Mouse (Mus musculus) left cerebral cortex, postnatal 36 days (tissue): ENCODE results near the gene Chil5. TPM values are rescaled to one million over a fixed set of nuclear protein-coding genes. Genes with fewer than 3 reads are reported as not detected.
"Not testable (repeated sequence)": the region's sequence is repeated elsewhere in the genome, so short reads cannot be mapped to it uniquely, and the experiment has no call there.

ENCODE experiments used
- DNase-seq, 2 experiments: peaks; one replicate each; pipeline ENCODE4 v3.0.0; 2021 to 2022; ENCODE audit warnings: low spot score in 2 of 2, mixed read lengths in 1 of 2
- intact Hi-C: fragments of 180-260 bp; cut with DNase I; formaldehyde crosslinking; loops from one replicate; pipeline ENCODE4 v1.15.1; 2025
- total RNA-seq, 2 experiments: library from RNA; stranded (reverse); gene quantifications; 2 replicates each; pipeline ENCODE4 v1.2.3; 2021

Gene Chil5
- not detected for total RNA-seq

DNA sequence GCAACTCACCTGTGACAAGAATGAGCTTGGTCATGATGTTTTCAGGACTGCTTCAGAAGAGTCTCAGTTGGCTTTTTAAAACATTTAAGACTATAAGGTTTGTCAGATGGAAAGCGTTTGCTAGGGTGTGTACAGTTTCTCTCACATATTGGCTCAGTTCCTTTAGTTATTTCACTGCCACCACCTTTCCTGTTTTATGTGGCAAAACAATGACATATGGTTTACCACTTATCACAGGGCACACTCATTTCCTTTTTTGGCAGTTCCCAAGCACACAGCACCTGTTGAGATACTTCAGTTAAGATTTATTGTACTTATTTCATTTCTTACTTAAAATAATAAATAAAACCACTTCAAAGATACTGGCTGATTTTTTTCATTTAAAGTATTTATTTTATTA lies at the start of gene Chil5:
Gene Chil5 (minus strand): TSS at position 34 of the 400 bp plus-strand sequence.
- intact Hi-C loops: no loop called here
- DNase-seq: no peak

- no peak for DNase-seq
- intact Hi-C loops: no loop called here
Observed at GRCm38 (mm10) chr3:106074824-106075223, 42.2 kb upstream of the Chil5 start.

- DNase-seq: no peak
- intact Hi-C loops: no loop called here
Observed at GRCm38 (mm10) chr3:106070994-106071393, 38.4 kb upstream of the Chil5 start.

GRCm38 (mm10) chr3:106067707-106068106 lies 35.1 kb upstream of the Chil5 start:
- DNase-seq, intact Hi-C loops: not testable (repeated sequence)

DNA sequence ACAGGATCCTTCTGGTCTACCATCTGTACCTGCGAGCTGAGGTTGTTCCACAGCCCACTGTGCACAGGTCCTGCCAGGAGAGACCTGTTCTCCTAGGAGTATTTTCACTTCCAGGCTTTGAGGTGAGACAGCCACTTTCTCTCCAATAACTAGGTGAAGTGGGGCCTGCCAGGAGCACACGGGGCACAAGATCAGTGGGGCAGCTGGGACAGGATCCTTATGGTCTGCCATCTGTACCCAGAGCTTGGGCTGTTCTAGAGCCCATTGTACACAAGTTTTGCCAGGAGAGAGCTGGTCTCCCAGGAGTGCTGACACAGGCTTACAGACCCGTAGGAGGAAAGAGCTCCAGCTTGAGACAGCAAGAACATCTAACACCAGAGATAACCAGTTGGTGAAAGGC lies 25.4 kb upstream of the Chil5 start:
- intact Hi-C loops: no loop called here
- DNase-seq: no peak

GRCm38 (mm10) chr3:106051896-106052295 lies 19.3 kb upstream of the Chil5 start:
- DNase-seq: no peak
- intact Hi-C loops: no loop called here

GRCm38 (mm10) chr3:106040306-106040705 lies 7.7 kb upstream of the Chil5 start:
- no peak for DNase-seq
- intact Hi-C loops: no loop called here

DNA sequence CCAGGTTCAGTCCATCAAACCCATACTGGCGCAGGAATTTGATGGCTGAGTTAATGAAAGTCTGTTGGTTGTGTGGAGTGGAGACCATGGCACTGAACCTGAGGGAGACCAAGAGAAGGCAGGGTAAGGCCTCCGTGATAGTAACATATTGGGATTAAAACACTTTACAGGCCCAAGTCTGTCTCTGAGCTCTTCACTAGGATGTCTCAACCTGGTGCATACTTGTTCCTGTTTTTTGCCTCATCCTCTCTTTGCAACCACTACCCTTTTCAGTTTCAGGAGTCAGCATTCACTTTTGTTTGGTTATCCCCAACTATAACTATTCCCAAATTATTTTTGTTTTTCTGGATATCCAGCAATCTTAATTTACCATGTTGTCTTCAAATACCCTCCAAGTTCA lies 8.5 kb downstream of the Chil5 start:
- intact Hi-C loops: loop anchor here (10.0 kb wide), 1 partner anchor 421 kb away; no protein-coding TSS in a partner anchor
- DNase-seq: no peak

DNA sequence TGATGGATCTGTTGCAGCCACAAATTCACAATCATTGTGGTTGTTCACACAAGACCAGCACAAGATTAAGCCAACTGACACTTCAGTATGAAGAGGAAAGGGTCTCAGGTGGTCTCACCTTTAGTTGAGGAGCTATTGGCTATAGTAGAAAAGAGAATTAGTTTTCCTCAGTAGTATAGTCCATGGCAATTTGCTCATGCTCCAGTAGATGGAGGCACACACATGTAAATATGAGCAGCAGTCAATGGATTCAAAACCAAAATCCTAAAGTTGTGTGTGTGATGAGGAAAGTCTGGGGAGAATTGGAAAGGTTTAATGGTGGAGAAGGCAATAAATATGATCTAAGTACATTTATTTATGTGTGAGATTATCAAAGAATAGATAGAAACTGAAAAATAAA lies 10.8 kb downstream of the Chil5 start:
- DNase-seq: no peak
- intact Hi-C loops: loop anchor here (10.0 kb wide), 1 partner anchor 423 kb away; no protein-coding TSS in a partner anchor

GRCm38 (mm10) chr3:106014546-106014945 lies 18.1 kb downstream of the Chil5 start, which contains the start of gene Pifo:
Pifo (minus strand) TSS chr3:106014646.
- no peak for DNase-seq
- intact Hi-C loops: no loop called here

- DNase-seq, intact Hi-C loops: not testable (repeated sequence)
Observed at GRCm38 (mm10) chr3:106003360-106003759, 29.3 kb downstream of the Chil5 start.

- intact Hi-C loops: no loop called here
- peak; percentile 14 to 18 for DNase-seq
Observed at GRCm38 (mm10) chr3:106001416-106002370, 30.9 kb downstream of the Chil5 start.

GRCm38 (mm10) chr3:106000707-106001375 lies 31.8 kb downstream of the Chil5 start:
- no peak for DNase-seq
- intact Hi-C loops: no loop called here

DNA sequence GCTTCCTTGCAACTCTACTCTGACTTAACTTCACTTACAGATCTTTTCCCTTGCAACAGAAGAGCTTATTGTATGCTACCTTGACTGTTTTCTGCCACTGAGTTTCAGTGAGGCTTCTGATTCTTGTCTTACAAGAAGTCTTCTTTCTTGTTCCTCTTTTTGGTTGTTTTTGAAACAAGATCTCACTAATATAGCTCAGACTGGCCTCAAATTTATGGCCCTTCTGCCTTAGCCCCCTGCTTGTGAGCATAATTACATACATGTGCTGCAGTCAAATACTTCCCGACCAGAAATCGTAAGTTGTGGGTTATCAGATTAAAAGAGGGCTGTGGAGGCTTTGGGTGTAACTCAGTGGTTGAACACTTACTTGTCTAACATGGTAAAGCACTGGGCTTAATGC lies 37.9 kb downstream of the Chil5 start:
- DNase-seq: no peak
- intact Hi-C loops: loop anchor here (5.0 kb wide), 1 partner anchor 883 kb away; no protein-coding TSS in a partner anchor

DNA sequence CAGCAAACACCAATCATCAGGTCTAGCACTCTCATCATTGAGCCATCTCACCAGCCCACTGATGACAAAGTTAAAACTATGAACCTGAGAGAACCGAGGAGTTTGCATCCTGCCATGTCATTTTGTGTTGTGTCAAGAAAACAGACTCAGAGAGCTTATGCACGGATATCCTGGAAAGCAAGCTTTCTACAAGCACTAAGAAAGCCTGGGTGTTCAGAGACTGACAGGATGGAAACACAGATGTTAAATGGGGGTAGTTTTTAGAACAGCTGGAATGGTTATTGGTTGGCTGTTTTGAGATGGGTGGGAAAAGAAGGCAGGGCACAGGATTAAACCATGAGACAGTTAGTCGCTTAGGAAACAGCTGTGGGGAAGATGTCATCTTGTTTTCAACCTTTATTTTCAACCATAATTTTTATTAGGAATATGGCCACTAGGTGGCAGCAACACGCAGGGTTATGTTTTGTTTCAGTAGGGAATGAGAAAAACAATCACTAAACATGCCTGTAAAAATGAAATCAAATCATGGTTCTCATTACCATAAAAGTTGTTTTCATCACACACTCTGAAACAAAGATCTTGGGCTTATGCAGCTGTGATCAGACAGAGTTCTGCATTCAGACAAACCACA lies 40.8 kb downstream of the Chil5 start:
- intact Hi-C loops: loop anchor here (1.0 to 5.0 kb wide), 2 partner anchors 457 to 886 kb away; no protein-coding TSS in a partner anchor
- peak in 1 of 2 experiments; percentile 22 for DNase-seq

- intact Hi-C loops: loop anchor here (5.0 kb wide), 1 partner anchor 888 kb away; no protein-coding TSS in a partner anchor
- not testable (repeated sequence) for DNase-seq
Observed at GRCm38 (mm10) chr3:105989611-105990010, 43.0 kb downstream of the Chil5 start.

DNA sequence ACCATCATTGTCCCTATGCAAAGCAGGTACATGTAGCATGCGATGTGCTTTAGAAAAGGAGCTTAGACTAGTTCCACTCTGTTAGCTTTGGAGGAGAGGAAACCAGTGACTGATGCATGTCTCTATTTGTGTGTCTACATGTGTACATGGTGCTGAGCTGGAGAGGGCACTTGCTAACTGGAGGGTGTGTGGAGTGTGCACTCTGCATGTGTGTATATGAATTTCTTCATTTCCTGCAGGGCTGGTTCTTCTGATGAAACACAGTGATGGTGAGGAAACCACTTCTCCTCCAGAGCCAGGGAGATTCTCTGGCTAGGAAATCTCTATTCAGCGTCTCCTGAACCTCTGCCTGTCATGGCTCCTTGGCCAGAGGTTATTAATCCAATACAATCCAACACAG lies 58.4 kb downstream of the Chil5 start:
- DNase-seq: no peak
- intact Hi-C loops: no loop called here

DNA sequence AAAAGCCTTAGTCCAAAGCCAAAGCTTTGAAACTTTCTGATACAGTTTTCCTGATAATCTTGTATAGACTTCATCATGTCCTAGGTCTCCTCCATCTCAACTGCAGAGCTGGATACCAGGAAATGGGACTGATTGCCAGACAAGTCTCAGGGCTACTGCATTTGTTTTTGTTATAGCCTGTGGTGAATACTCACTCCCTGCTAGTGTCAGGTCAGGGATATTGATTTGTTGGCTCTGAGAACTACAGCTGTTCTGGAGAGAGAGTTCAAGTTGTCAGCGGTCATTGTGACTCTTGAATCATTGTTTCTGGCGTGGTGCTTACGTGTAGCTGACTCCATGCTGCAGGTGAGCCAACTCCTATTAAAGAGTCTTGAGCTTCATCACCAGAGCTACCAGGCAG lies 59.2 kb downstream of the Chil5 start, which contains the start of gene Ovgp1:
Gene Ovgp1 (plus strand): TSS at position 301 of the 400 bp plus-strand sequence.
- intact Hi-C loops: no loop called here
- DNase-seq: no peak

DNA sequence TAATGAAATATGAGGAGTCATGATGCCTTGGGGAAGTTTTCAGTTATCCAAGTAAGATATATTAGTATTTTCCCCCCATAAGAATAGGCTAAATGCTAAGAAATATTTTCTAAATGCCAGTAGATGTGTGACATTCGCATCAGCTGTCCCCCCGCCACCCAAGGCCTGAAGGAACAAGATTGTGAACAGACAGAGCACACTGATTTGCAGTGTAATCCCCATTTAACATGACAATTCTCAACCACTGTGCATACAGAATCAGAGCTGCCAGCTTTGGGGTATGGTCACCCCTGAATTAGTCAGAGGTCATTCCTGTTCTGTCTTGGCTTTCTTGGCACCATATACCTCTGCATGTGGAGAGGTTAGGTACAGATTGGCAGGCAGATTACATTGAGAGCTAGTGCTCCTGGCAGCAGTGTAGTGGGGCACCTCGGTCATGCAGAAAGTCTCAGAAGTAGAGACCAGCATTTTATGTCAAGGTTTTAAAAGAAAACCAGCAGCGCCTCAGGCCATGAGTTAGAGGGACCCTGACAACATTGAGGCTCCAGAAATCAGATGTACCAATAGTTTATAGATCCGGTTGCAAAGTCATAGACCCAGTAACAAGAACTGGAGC lies 60.7 kb downstream of the Chil5 start:
- intact Hi-C loops: no loop called here
- no peak for DNase-seq
